Mouse (Mus musculus) adrenal gland, postnatal 25 days (tissue): ENCODE data around the gene Nat9. TPM values are rescaled to one million over a fixed set of nuclear protein-coding genes. Genes with fewer than 3 reads are reported as not detected.

Experiments
- DNase-seq: peaks from one replicate; pipeline ENCODE4 v3.0.0; 2021; ENCODE audit warnings: mixed read lengths
- total RNA-seq: library from RNA; stranded (reverse); gene quantifications from 2 replicates; pipeline ENCODE4 v1.2.3, GENCODE M21; 2021

Gene Nat9
- total RNA-seq, 1 experiment from 2014 or later = 37.3 TPM

GRCm38 (mm10) chr11:115215123-115215522 is 27.5 kb upstream of the Nat9 start:
- DNase-seq = no peak

DNA sequence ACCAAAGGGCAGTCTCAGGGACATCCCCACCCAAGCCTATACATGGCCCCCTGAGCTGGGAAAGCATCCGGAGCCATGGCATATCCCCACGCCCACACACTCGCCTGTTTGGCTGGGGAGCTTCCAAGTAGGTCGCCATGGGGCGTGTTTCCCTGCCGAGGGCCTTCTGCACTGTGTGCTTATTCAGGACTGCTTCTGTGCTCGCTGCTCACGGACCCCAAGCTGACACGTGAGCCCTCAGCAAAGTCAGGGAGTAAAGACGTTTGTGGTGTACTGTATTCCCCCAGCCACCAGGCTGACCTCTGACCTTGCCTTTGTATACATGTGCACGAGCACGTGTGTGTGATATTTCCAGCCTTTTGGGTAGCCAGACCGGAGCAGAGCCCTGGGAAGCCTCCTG is 24.5 kb upstream of the Nat9 start:
- DNase-seq = no peak

GRCm38 (mm10) chr11:115209958-115210357 is 22.3 kb upstream of the Nat9 start:
- no peak for DNase-seq

DNA sequence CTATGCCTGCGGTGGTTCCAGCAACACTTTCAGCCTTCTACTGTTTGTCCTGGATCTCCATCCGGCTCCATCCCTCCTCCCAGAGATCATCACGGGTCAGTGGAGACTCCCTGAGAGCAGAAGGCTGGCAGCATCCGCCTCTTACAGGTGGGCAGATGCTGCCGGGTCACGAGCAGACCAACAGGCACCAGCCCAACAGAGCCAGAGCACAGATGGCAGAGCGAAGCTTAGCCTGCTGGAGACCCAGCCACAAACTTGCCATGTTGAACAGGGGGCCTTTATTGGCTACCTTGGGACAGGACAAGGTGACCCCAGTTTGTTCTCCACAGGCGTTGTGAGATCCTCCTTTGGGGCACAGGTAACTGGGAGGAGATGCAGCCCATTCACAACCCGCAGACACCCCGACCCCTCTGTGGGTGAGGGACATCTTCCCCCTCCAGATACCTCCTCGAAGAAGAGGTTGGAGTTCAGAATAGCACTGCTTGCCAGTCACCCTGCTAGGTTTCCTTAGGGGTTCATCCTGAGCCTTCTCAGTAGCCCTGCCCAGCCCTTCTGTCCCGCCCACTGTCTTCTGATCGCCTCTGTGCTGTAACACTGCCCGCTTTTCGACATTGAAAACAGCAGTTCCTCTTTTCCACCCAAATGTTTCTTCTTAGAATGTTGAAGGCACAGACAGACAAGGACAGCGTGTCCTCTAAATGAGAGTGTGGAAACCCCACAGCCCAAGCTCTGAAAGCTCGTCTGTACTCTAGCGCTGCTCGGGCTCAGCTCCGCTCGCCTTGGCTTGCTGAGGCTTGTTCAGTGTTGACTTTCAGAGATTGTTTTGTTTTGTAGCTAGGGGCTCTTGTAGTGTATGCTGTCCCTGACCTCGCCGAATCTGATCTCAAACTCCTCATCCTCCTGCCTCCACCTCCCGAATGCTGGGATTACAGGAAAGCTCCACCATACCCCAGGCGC is 21.4 kb upstream of the Nat9 start:
- DNase-seq = no peak

GRCm38 (mm10) chr11:115208126-115208525 is 20.5 kb upstream of the Nat9 start:
- DNase-seq = no peak

DNA sequence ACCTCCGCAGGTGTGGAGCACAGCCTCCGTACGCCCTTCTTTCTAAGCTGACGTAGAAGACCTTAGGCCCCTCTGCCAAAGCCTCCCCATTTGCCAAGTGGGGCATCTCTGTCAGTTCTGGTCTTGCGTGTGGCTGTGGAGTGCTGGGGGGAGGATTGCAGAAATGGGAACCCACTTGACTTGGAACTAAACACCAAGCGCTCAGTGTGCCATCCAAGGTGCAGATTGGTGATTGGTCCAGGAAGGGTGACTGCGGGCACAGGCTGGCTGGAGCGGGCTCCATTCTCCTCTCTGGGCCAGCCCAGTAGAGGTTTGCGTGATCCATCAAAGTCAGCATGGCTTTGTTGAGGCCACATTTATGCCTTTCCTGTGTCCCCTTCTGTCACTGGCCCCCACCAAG is 15.1 kb upstream of the Nat9 start:
- no peak for DNase-seq

DNA sequence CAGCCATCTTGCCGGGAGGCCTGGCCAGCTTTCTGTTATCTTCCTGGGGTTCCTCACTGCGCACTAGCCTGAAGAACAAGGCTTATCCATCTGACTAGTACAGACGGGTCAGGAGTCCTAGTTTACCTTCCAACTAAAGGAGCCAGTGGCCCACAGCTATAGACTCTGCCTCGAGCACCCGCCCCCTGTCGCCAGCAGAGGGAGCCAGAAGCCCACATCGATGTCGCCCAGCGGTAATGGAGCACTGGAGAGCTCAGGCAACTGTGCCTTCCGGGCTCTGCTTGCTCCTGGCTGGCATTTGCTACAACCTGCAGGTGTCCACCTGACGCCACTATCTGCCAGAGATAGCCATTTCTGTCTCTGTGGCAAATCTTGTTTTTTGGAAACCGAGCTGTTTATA is 14.7 kb upstream of the Nat9 start:
- peak; percentile 83 for DNase-seq

DNA sequence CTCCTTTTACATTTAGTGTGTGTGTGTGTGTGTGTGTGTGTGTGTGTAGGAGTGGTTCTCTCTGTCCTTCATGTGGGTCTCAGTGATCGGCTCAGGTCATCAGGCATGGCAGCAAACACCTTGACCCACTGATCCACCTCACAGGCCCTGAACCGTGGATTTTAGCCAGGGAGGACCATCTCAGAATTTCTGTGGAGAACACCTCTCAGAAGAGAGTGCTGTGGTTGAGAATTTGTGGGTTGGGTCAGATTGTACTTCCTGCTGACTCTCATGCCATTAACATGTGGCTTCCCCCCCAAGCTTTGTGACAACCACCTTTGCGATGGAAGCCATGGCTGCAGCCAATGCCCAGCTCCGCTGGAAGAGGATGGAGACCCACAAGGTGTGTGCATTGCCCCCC is 12.9 kb upstream of the Nat9 start:
- no peak for DNase-seq

DNA sequence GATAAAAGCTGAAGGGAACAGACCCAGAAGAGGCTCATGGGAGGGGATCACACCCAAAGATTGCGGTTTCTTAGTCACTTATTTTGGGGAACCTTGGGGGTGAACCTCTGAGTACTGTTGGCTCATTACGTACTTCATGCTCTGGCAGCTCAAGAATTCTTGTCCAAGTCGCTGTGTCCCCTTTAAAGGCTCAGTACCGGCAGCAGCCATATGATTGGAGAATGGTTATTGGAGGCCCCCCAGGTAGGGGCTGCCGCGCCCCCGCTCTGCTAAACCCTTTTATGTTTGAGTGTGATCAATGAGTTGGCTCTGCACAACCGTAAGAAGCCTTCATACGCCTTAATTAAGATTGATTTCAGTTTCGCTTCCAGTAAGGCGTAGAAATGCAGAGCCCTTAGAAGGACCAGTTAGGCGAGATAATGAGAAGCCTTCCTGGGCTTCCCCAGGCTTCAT is 11.3 kb upstream of the Nat9 start:
- no peak for DNase-seq

DNA sequence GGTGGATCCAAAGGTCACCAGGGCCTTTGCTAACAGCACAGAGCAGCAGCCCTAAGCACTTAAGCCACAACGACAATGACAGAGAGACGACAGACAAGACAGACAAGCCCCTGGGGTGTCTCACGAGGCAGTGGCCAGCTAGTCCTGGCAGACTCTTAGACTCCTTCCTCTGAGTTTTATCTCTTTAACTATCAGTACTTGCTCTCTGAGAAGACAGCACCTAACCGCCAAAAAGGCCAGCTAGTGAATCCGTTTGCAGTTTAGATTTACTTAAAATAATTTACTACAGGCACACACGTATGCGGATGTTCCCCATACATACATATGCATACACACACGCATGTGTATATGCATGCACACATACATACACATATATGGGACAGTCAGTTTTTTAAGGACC is 9.9 kb upstream of the Nat9 start:
- DNase-seq = no peak

- no peak for DNase-seq
Observed at GRCm38 (mm10) chr11:115195933-115196332, 8.3 kb upstream of the Nat9 start.

DNA sequence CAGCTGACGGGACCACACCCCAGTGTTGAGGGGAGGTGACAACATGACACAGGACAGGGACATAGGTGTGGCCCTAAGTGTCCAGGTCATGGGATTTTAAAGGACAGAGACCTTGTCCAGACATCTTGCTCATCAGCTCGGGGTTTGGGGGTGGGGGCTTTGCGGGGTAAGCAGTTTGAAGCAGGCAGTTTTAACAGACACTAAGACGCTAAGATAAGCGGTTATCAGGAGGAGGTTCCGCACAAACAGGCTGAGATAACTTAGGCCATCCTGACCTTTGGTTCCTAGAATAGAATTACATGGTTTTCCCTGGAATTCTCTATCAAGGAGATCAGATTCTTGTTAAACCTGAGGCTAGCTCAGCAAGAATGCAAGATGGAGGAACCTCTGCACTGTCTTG is 7.0 kb upstream of the Nat9 start:
- no peak for DNase-seq

- peak; percentile 57 for DNase-seq
Observed at GRCm38 (mm10) chr11:115192180-115192579, 4.5 kb upstream of the Nat9 start.

DNA sequence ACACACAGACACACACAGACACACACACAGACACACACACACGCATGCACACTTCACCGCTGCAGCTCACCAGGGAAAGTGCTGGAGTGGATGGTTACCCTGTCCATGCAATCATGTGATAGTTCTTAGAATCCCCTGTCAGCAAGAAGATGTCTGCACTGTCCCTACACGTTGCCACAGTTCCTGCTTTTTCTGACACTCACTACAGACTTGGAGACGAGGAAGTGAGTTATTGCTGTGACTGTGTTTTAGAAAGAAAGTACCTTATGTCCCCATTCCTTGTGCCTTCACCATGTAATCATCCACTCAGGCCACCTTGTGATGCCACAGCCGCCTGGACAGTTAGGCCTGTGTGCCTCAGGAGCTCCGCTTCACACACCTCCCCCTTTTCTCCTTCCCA is 1.6 kb upstream of the Nat9 start:
- DNase-seq = no peak

GRCm38 (mm10) chr11:115188539-115189231 is 1.0 kb upstream of the Nat9 start:
- no peak for DNase-seq

GRCm38 (mm10) chr11:115187224-115187639 is 427 bp downstream of the Nat9 start, which contains the start of gene Tmem104:
TSS of gene Tmem104 (plus strand) at chr11:115187487.
- DNase-seq = peak; percentile 100

DNA sequence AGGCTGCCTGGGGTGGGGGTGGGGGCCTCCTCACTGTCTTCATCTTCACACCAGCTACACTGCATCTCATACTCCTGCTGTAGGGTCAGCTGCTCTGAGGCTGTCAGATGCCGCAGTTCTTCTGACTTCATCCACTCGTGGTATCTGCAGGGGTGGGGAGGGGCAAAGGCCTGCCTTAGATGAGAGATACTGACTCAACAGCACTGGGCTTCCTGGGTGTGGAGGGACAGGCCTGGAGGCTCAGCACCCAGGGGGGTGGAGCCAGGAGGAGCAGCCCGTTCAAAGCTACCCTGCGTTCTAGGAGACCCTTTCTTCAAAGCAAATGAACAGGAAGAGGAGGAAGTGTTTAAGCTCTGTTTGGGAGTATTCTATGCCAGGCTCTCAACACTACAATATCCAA is 2.7 kb downstream of the Nat9 start:
- DNase-seq = no peak

- peak; percentile 86 for DNase-seq
Observed at GRCm38 (mm10) chr11:115181913-115182638, 5.6 kb downstream of the Nat9 start.

GRCm38 (mm10) chr11:115179881-115180280 is 7.8 kb downstream of the Nat9 start:
- peak; percentile 35 for DNase-seq

DNA sequence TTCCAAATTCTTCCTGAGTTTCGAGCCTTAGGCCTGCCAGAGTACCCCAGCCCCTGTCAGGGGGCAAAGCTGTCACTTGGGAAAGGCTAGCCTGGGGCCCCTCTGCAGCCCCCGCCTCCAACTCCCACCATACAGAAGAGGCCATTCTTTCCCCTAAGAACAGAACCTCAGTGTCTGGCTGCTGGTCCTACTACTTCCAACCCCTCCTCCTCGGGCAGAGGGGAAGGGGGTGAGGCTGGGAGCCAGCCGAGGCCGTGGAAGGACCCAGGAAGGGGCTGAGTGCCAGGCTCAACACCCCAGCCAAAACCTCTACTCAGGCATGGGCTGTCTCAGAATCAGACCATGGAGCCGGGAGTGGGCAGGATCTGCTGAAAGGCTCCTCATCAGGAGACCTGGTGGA is 8.5 kb downstream of the Nat9 start:
- DNase-seq = no peak

DNA sequence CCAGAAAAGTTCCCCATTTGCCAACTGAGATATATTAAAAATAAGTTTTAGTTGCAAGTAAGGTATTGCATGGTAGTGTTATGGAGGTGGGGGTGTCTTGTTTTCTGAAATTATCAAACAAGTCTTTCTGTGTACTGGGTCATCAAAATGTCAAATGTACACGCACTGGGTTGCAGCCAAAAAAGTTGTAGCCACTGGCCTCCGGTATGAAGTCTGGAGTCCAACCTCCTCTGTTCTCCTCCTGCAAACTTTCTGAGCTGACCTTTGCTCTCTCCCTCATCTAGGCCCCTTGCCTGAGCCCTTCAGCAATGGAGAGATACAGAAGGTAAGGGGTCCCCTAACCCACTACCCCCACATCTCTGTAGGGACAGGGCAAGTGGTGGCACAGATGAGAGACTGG is 8.9 kb downstream of the Nat9 start:
- DNase-seq = no peak

- DNase-seq = peak; percentile 45
Observed at GRCm38 (mm10) chr11:115177559-115178195, 10.0 kb downstream of the Nat9 start.
